In the genomic region with DNA sequence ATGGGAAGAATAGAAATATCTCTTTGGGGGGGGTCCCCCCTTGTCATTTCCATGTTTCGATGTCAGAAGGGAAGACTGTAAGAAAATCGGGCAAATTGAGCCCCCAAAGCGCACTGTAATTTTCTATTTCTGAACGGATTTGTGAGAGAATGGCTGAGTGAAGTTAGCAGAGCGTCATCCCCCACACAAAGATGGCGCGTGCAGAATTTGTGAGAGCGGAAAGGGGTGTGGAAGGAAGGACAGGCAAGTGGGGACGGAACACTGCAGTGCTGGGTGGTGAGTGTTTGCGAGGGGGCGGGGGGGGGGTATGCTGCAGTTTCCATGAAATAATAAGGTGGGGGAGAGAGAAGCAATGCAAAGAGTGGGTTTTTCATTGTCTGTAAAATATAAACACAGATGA, we compare ENCODE assay signal across 8 mouse cellular contexts. TPM values are rescaled to one million over a fixed set of nuclear protein-coding genes. Genes with fewer than 3 reads are reported as not detected.
DNase-seq lines count a peak whose midpoint lies in the region; ATAC-seq lines count a peak whose summit lies in the region.

TSS of gene Ctnnb1 (plus strand) at position 136 of the 400 bp plus-strand sequence.

- no peaks in the 10 kb centered on the region for H3K27me3 ChIP-seq in kidney, embryonic 14.5 days (ENCODE audit: control insufficient read depth, insufficient read depth, low read length)
- no peaks in the 10 kb centered on the region for H3K27me3 ChIP-seq in megakaryocyte, embryonic 14.5 days (replicated peaks)

- H3K9me3 ChIP-seq in kidney, embryonic 14.5 days (ENCODE audit: control insufficient read depth, low read length), result no peaks in the 10 kb centered on the region
- no peaks in the 10 kb centered on the region for H3K9me3 ChIP-seq in megakaryocyte, embryonic 14.5 days

- ATAC-seq in kidney, embryonic 14.5 days (ENCODE audit: low FRiP score, low TSS enrichment), result no peak
- no peak for ATAC-seq in inflammation-experienced regulatory T-cells, adult 6 months

- no peaks in the 10 kb centered on the region for H3K36me3 ChIP-seq in kidney, embryonic 14.5 days (ENCODE audit: control insufficient read depth, insufficient read depth, low read length)
- no peaks in the 10 kb centered on the region for H3K36me3 ChIP-seq in megakaryocyte, embryonic 14.5 days (replicated peaks; ENCODE audit: low read length)

- 90% methylated on average over 11 of the region's 11 CpGs for whole genome bisulfite sequencing in kidney, embryonic 14.5 days

- H3K4me1 ChIP-seq in kidney, embryonic 14.5 days (ENCODE audit: control insufficient read depth, insufficient read depth, low read length), result peaks cover 7% of the 10 kb centered on the region; the same call in 1 of the 2 replicates
- H3K4me1 ChIP-seq in megakaryocyte, embryonic 14.5 days, result peaks cover 7% of the 10 kb centered on the region

- no peak within 1 kb of the TSS for H3K4me2 ChIP-seq in kidney, embryonic 14.5 days (replicated peaks; ENCODE audit: low read depth, low read length)

- H3K9ac ChIP-seq in kidney, embryonic 14.5 days (ENCODE audit: low read depth, low read length), result no peak within 1 kb of the TSS

- H3K27ac ChIP-seq in kidney, embryonic 14.5 days (ENCODE audit: low read depth, low read length), result no peak within 1 kb of the TSS

- H3K4me3 ChIP-seq in kidney, embryonic 14.5 days (ENCODE audit: low read length), result no peak within 1 kb of the TSS
- no peak within 1 kb of the TSS for H3K4me3 ChIP-seq in megakaryocyte, embryonic 14.5 days (replicated peaks)

- intact Hi-C loops in gastrocnemius, postnatal 14 days (cut with DNase I; ENCODE audit: low total_unique reads), result no loop called here

- DNase-seq in kidney, adult 18-20 months, result no peak
- no peak for DNase-seq in adrenal gland, postnatal 25 days
- no peak for DNase-seq in gastrocnemius, postnatal 14 days
- no peak for DNase-seq in cerebellum, adult 11-12 months
- DNase-seq in urinary bladder, postnatal 4 days (ENCODE audit: low spot score in 2 of 2), result no peak

RNA-seq across cellular contexts. Expression of gene Ctnnb1, which starts in this region (rescaled TPM):
- 479 and 740 TPM in 2 replicates for polyA plus RNA-seq in kidney, embryonic 14.5 days (2014; fragmentation: Nextera tagmentation; extraction: Ambion mirVana)
- total RNA-seq in adrenal gland, postnatal 25 days (2021), result 802 and 854 TPM in 2 replicates
- total RNA-seq in gastrocnemius, postnatal 14 days (2021), result 100 to 1,000 TPM; 221 to 244 TPM
- polyA plus RNA-seq in inflammation-experienced regulatory T-cells, adult 6 months (2017; shearing (Covaris generic)), result 10 to 100 TPM; 64.5 to 97.0 (median 82.2) TPM
- polyA plus RNA-seq in megakaryocyte, embryonic 14.5 days (2012; ENCODE audit: insufficient read depth, low replicate concordance), result 13.0 and 20.2 TPM in 2 replicates
